Mouse (Mus musculus): ENCODE data around the gene Fbln2. TPM values are rescaled to one million over a fixed set of nuclear protein-coding genes. Genes with fewer than 3 reads are reported as not detected.

The Fbln2 gene
- polyA plus RNA-seq, 1 experiment from 2014 or later, result 260 TPM

DNA sequence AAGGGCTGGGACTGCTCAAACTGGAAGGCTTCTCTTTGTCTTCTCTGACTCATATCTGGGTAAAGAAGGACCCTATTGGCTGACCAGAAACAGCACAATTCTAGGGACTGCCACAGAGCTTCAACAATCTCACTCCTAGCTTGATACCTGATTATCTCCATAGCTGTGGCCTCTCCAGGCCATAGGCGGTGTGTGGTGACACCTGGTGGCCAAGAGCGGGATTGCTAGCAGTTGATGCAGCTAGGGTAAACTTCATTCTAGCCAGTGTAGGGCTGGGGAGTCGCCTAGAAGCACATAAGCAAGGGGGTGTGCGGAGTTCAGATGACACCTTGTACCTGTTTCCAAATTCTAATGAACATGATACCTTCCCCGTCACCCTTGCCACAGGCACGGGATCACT is 69.0 kb downstream of the Fbln2 start:
- H3K9ac ChIP-seq, result no peak overlapping the region
- H3K4me3 ChIP-seq (replicated peaks), result no peak overlapping the region
- no peak overlapping the region for H3K27ac ChIP-seq (replicated peaks)
- H3K36me3 ChIP-seq, result no peaks in the 10 kb centered on the region
- peaks cover 50% of the 10 kb centered on the region for H3K27me3 ChIP-seq
- H3K4me1 ChIP-seq, result peaks cover 15% of the 10 kb centered on the region
- WGBS, result 2% methylated on average over 6 of the region's 6 CpGs
- ATAC-seq (ENCODE audit: insufficient number of reproducible peaks, low FRiP score, low TSS enrichment, low read depth), result no peak
- no peak overlapping the region for H3K4me2 ChIP-seq (replicated peaks)
- H3K9me3 ChIP-seq (replicated peaks), result no peaks in the 10 kb centered on the region

- Histone ChIP-seq H3K9me3 (replicated peaks) (no peaks in the 10 kb centered on the region), H3K27me3 (peaks cover 55% of the 10 kb centered on the region), H3K4me2 (replicated peaks) (no peak overlapping the region), H3K27ac (replicated peaks) (no peak overlapping the region), H3K36me3 (no peaks in the 10 kb centered on the region), H3K4me1 (peaks cover 15% of the 10 kb centered on the region), H3K4me3 (replicated peaks) (no peak overlapping the region), H3K9ac (no peak overlapping the region)
- WGBS, result 43% methylated on average over 5 of the region's 5 CpGs
- ATAC-seq (ENCODE audit: insufficient number of reproducible peaks, low FRiP score, low TSS enrichment, low read depth), result no peak
These were observed 69.5 kb downstream of the Fbln2 start for GRCm38 (mm10) chr6:91281747-91282146.

DNA sequence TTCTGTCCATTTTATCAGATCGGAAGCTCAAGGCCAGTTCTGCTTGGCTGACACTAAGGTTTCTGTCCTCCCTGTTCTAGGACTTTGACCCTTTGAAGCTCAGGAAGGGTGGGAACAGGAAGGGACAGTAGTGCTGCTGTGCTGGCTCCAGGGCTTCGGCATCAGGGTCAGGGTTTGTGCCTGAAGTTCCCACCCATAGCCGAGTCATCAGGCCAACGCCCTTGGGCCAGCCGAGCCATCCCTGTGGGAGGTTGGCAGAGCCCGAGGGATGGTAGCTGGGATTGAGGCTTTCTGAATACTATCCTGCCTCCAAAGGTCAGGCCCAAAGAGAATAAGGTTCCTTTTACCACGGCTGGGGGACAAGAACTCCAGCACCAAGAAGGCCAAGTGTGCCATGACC is 70.8 kb downstream of the Fbln2 start:
- Histone ChIP-seq H3K9me3 (replicated peaks) (no peaks in the 10 kb centered on the region), H3K27ac (replicated peaks) (no peak overlapping the region), H3K9ac (no peak overlapping the region), H3K4me3 (replicated peaks) (no peak overlapping the region), H3K4me2 (replicated peaks) (no peak overlapping the region), H3K36me3 (no peaks in the 10 kb centered on the region), H3K4me1 (peaks cover 19% of the 10 kb centered on the region), H3K27me3 (peaks cover 68% of the 10 kb centered on the region)
- ATAC-seq (ENCODE audit: insufficient number of reproducible peaks, low FRiP score, low TSS enrichment, low read depth), result no peak
- 63% methylated on average over 7 of the region's 7 CpGs for WGBS

GRCm38 (mm10) chr6:91284521-91285449 is 72.5 kb downstream of the Fbln2 start:
- H3K4me1 ChIP-seq, result peaks cover 19% of the 10 kb centered on the region
- no peaks in the 10 kb centered on the region for H3K9me3 ChIP-seq (replicated peaks)
- H3K9ac ChIP-seq, result 0 out of 2 replicates have a peak overlapping the region, but pooled peaks have one; percentile 10
- peaks cover 83% of the 10 kb centered on the region for H3K27me3 ChIP-seq
- no peaks in the 10 kb centered on the region for H3K36me3 ChIP-seq
- 0 out of 2 replicates have a peak, but pooled peaks have one; percentile 9 for ATAC-seq (ENCODE audit: insufficient number of reproducible peaks, low FRiP score, low TSS enrichment, low read depth)
- 3% methylated on average over 35 of the region's 35 CpGs for WGBS
- peak overlapping the region; percentile 55 for H3K4me2 ChIP-seq (replicated peaks)
- H3K27ac ChIP-seq (replicated peaks), result no peak overlapping the region
- peak overlapping the region; percentile 31 for H3K4me3 ChIP-seq (replicated peaks)

- Histone ChIP-seq H3K27ac (replicated peaks) (no peak overlapping the region), H3K4me3 (replicated peaks) (peak overlapping the region; percentile 31), H3K9me3 (replicated peaks) (no peaks in the 10 kb centered on the region), H3K4me1 (peaks cover 19% of the 10 kb centered on the region), H3K4me2 (replicated peaks) (peak overlapping the region; percentile 55), H3K27me3 (peaks cover 87% of the 10 kb centered on the region), H3K9ac (0 out of 2 replicates have a peak overlapping the region, but pooled peaks have one; percentile 10), H3K36me3 (no peaks in the 10 kb centered on the region)
- under 1% methylated on average over 28 of the region's 28 CpGs for WGBS
- ATAC-seq (ENCODE audit: insufficient number of reproducible peaks, low FRiP score, low TSS enrichment, low read depth), result 0 out of 2 replicates have a peak, but pooled peaks have one; percentile 52
These were observed 73.2 kb downstream of the Fbln2 start for GRCm38 (mm10) chr6:91285450-91285790.

- Histone ChIP-seq H3K9ac (no peak overlapping the region), H3K4me2 (replicated peaks) (peak overlapping the region; percentile 55), H3K9me3 (replicated peaks) (no peaks in the 10 kb centered on the region), H3K27me3 (peaks cover 91% of the 10 kb centered on the region), H3K4me3 (replicated peaks) (peak overlapping the region; percentile 31), H3K27ac (replicated peaks) (no peak overlapping the region), H3K36me3 (no peaks in the 10 kb centered on the region), H3K4me1 (peaks cover 19% of the 10 kb centered on the region)
- WGBS, result 33% methylated on average over 30 of the region's 30 CpGs
- no peak for ATAC-seq (ENCODE audit: insufficient number of reproducible peaks, low FRiP score, low TSS enrichment, low read depth)
These were observed 73.7 kb downstream of the Fbln2 start for GRCm38 (mm10) chr6:91285814-91286545.

DNA sequence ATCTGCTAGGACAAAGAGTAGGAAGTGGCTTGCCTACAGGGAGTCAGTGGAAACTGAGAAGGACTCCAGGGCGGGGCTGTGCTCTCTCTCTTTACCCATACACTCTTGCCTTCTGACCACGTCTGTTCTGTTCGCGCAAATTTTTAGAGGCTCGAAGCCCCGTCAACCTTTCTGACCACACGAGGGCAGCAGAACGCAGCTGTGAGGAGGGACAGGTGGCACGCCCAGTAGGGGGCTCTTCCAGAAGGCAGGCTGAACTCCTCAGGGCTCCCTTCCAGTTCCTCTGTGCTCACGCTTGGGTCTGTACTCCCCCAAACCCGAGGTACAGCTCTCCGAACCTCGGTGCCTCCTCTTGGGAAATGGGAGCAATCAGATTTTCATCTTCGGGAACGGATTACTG is 74.4 kb downstream of the Fbln2 start:
- 5% methylated on average over 15 of the region's 15 CpGs for WGBS
- no peak overlapping the region for H3K9ac ChIP-seq
- no peak for ATAC-seq (ENCODE audit: insufficient number of reproducible peaks, low FRiP score, low TSS enrichment, low read depth)

GRCm38 (mm10) chr6:91287148-91287547 is 74.9 kb downstream of the Fbln2 start:
- H3K27me3 ChIP-seq, result peaks cover 82% of the 10 kb centered on the region
- 50% methylated on average over 4 of the region's 4 CpGs for WGBS
- ATAC-seq (ENCODE audit: insufficient number of reproducible peaks, low FRiP score, low TSS enrichment, low read depth), result no peak

More for the DNA sequence above, 74.4 kb downstream of the Fbln2 start:
- Histone ChIP-seq H3K4me2 (replicated peaks) (no peak overlapping the region), H3K4me3 (replicated peaks) (no peak overlapping the region), H3K4me1 (peaks cover 19% of the 10 kb centered on the region), H3K9me3 (replicated peaks) (no peaks in the 10 kb centered on the region), H3K36me3 (no peaks in the 10 kb centered on the region), H3K27ac (replicated peaks) (no peak overlapping the region), H3K27me3 (peaks cover 88% of the 10 kb centered on the region)

GRCm38 (mm10) chr6:91287636-91288035 is 75.4 kb downstream of the Fbln2 start:
- H3K9me3 ChIP-seq (replicated peaks), result no peaks in the 10 kb centered on the region
- H3K4me3 ChIP-seq (replicated peaks), result no peak overlapping the region
- peaks cover 19% of the 10 kb centered on the region for H3K4me1 ChIP-seq
- WGBS, result 61% methylated on average over 6 of the region's 6 CpGs
- no peak for ATAC-seq (ENCODE audit: insufficient number of reproducible peaks, low FRiP score, low TSS enrichment, low read depth)
- H3K4me2 ChIP-seq (replicated peaks), result no peak overlapping the region
- peaks cover 78% of the 10 kb centered on the region for H3K27me3 ChIP-seq
- H3K36me3 ChIP-seq, result no peaks in the 10 kb centered on the region
- no peak overlapping the region for H3K9ac ChIP-seq
- H3K27ac ChIP-seq (replicated peaks), result no peak overlapping the region

More at GRCm38 (mm10) chr6:91287148-91287547, 74.9 kb downstream of the Fbln2 start:
- no peak overlapping the region for H3K4me3 ChIP-seq (replicated peaks)
- no peak overlapping the region for H3K4me2 ChIP-seq (replicated peaks)
- H3K27ac ChIP-seq (replicated peaks), result no peak overlapping the region
- no peak overlapping the region for H3K9ac ChIP-seq
- H3K36me3 ChIP-seq, result no peaks in the 10 kb centered on the region
- no peaks in the 10 kb centered on the region for H3K9me3 ChIP-seq (replicated peaks)
- peaks cover 19% of the 10 kb centered on the region for H3K4me1 ChIP-seq

DNA sequence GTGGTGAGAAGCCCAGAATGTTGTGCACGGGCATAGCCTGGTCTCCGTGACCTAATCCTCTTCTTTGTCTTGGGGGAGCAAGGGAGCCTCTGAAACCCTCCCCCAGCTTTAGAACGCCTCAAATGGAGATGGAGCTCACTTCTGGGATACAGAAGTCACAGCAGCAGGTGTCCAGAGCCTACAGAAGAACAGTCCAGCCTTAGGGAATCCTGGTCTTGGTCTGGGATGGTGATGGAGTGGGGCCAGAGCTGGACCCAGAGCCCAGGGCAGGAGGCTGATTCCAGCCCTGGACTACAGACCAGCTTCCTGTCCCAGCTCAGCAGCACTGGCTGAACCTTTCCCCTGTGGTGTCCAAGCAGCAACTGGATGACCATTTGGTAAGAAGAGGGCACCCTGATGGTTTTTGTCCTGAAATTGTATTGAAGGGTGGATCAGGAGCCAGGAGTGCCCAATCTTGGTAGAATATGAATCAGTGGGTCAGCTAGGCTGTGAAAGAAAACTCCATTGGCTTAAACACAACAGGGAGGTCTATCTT is 76.1 kb downstream of the Fbln2 start:
- no peaks in the 10 kb centered on the region for H3K9me3 ChIP-seq (replicated peaks)
- no peak overlapping the region for H3K27ac ChIP-seq (replicated peaks)
- no peak for ATAC-seq (ENCODE audit: insufficient number of reproducible peaks, low FRiP score, low TSS enrichment, low read depth)
- no peaks in the 10 kb centered on the region for H3K36me3 ChIP-seq
- peaks cover 74% of the 10 kb centered on the region for H3K27me3 ChIP-seq
- no peak overlapping the region for H3K9ac ChIP-seq
- WGBS, result 48% methylated on average over 3 of the region's 3 CpGs
- peaks cover 19% of the 10 kb centered on the region for H3K4me1 ChIP-seq
- H3K4me3 ChIP-seq (replicated peaks), result no peak overlapping the region
- no peak overlapping the region for H3K4me2 ChIP-seq (replicated peaks)

- Histone ChIP-seq H3K27me3 (peaks cover 69% of the 10 kb centered on the region), H3K9ac (no peak overlapping the region), H3K4me1 (peaks cover 19% of the 10 kb centered on the region), H3K36me3 (no peaks in the 10 kb centered on the region), H3K4me2 (replicated peaks) (no peak overlapping the region), H3K9me3 (replicated peaks) (no peaks in the 10 kb centered on the region), H3K27ac (replicated peaks) (no peak overlapping the region), H3K4me3 (replicated peaks) (no peak overlapping the region)
- ATAC-seq (ENCODE audit: insufficient number of reproducible peaks, low FRiP score, low TSS enrichment, low read depth), result no peak
- WGBS, result 68% methylated on average over 1 of the region's 1 CpGs
These were observed 76.7 kb downstream of the Fbln2 start for GRCm38 (mm10) chr6:91288961-91289360.
